Mouse (Mus musculus) cortical plate, adult 2 months (tissue): ENCODE results near the gene Krt76.

Source experiments
- CTCF ChIP-seq: fragments of 200-500 bp; IDR thresholded peaks from 2 replicates; pipeline ENCODE4 v1.5.1; 2011; ENCODE audit warnings: mild to moderate bottlenecking, control low read depth, low read length; ENCODE audit not compliant: insufficient read depth; ENCODE audit errors: extremely low read depth
- POLR2A ChIP-seq: fragments of 200-500 bp; IDR thresholded peaks from 2 replicates; pipeline ENCODE4 v1.6.1; 2011; ENCODE audit warnings: mild to moderate bottlenecking, low read length, control low read depth; ENCODE audit not compliant: insufficient read depth; ENCODE audit errors: extremely low read depth

DNA sequence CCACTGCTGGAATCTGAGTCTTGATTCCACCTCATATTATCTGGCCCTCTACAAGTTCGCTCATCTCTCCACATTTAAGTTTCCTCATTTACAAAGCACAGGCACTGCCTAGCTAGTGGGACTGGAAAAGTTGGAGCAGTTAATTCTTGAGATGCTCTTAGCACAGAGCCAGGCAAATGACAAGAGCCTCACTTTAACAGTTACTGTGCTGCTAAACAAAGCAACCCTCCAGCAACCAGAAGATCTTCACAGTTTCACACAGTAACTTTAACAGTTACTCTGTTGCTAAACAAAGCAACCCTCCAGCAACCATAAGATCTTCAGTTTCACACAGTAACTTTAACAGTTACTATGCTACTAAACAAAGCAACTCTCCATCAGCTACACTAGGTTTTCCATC, 18.3 kb downstream of the Krt76 start:
- TF ChIP-seq CTCF: no peak
- no peak for TF ChIP-seq POLR2A
